Mouse (Mus musculus): ENCODE measurements around the gene Casc3.

- no peak for TF ChIP-seq EP300 (IDR thresholded peaks at IDR 0.05; ENCODE audit: low read length)
- TF ChIP-seq CTCF (conservative IDR thresholded peaks at IDR 0.05 in 1 of 2, IDR thresholded peaks at IDR 0.05 in 1 of 2; ENCODE audit: low read depth in 2 of 2, low read length in 2 of 2): peak; percentile 92 to 95
- TF ChIP-seq POLR2A (IDR thresholded peaks at IDR 0.05; ENCODE audit: low read depth, low read length): no peak
- no peak for TF ChIP-seq HCFC1 (IDR thresholded peaks at IDR 0.05; ENCODE audit: low read depth, low read length)
- TF ChIP-seq CHD1 (IDR thresholded peaks at IDR 0.05; ENCODE audit: low read depth, low read length): no peak
- TF ChIP-seq ZKSCAN1 (IDR thresholded peaks at IDR 0.05; ENCODE audit: borderline replicate concordance, low read depth, low read length): no peak
- TF ChIP-seq ETS1 (conservative IDR thresholded peaks at IDR 0.05; ENCODE audit: low read depth, low read length): no peak
- TF ChIP-seq ZMIZ1 (IDR thresholded peaks at IDR 0.05; ENCODE audit: low read depth, low read length): no peak
Observed at GRCm38 (mm10) chr11:98829091-98829775, 24.5 kb downstream of the Casc3 start.

Data from CH12.LX (cell line).